28 mouse cellular contexts compared by ENCODE assay signal in the genomic region with DNA sequence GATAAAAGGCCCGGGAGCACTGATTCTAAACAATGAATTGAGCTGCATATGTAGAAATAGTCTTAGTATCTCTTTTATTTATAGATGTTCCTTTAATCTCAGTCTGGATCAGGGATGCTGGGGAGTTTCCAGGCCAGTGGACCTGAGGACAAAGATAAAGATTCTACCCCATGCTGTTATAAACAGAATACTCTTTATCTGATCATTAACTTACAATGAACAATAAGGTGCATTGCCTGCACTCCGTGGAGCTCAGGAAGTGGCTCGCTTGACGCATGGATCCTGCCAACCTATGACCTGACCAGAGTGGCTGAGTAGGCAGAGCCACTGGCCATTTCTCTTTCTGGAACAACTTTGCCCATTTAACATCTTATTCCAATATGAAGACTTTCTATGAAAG. TPM values are rescaled to one million over a fixed set of nuclear protein-coding genes. Genes with fewer than 3 reads are reported as not detected.
DNase-seq lines count a peak whose midpoint lies in the region; ATAC-seq and TF ChIP-seq lines count a peak whose summit lies in the region.
"Had no signal": no experiment of that assay in that cellular context is flagged by ENCODE, and none has a peak within 500 bp of the region (broad histone marks: within the 10 kb centered on the region; RNA-seq: fewer than 3 reads in every experiment).

No protein-coding gene starts in this region.

- no peak overlapping the region for H3K27ac ChIP-seq in intestine, postnatal 0 days (ENCODE audit: low read depth, low read length)
- no peak overlapping the region for H3K27ac ChIP-seq in intestine, embryonic 16.5 days (ENCODE audit: low read length)
- peak overlapping the region; percentile 74; the same call in 1 of the 2 replicates for H3K27ac ChIP-seq in small intestine, adult 2 months (ENCODE audit: insufficient read depth, low read depth, low read length)
- no peak overlapping the region for H3K27ac ChIP-seq in hindbrain, postnatal 0 days
- H3K27ac ChIP-seq: forebrain, embryonic 10.5 days; gastrocnemius, adult 2 months; heart, embryonic 15.5 days; hindbrain, embryonic 14.5 days had no signal

- no peaks in the 10 kb centered on the region; the same call in 1 of the 2 replicates for H3K36me3 ChIP-seq in intestine, postnatal 0 days (ENCODE audit: control insufficient read depth, insufficient read depth)
- H3K36me3 ChIP-seq in intestine, embryonic 16.5 days (ENCODE audit: control insufficient read depth, insufficient read depth, low read length) = no peaks in the 10 kb centered on the region
- peaks cover 6% of the 10 kb centered on the region for H3K36me3 ChIP-seq in small intestine, adult 2 months (ENCODE audit: control insufficient read depth, insufficient read depth, low read length)
- no peaks in the 10 kb centered on the region for H3K36me3 ChIP-seq in hindbrain, postnatal 0 days (ENCODE audit: insufficient read depth, low read length)
- H3K36me3 ChIP-seq: forebrain, embryonic 10.5 days; G1E; heart, embryonic 12.5 days; heart, embryonic 15.5 days had no signal

- TF ChIP-seq POLR2A in small intestine, adult 2 months (IDR thresholded peaks at IDR 0.05; ENCODE audit: low read depth, low read length) = no peak

- 35% methylated on average over 4 of the region's 4 CpGs for WGBS in intestine, postnatal 0 days
- 60% methylated on average over 4 of the region's 4 CpGs for WGBS in intestine, embryonic 16.5 days
- WGBS in small intestine, adult 2 months = 43% methylated on average over 4 of the region's 4 CpGs
- 63% methylated on average over 4 of the region's 4 CpGs for WGBS in hindbrain, postnatal 0 days

- no peak overlapping the region for H3K9ac ChIP-seq in intestine, postnatal 0 days (ENCODE audit: low read depth, low read length)
- no peak overlapping the region for H3K9ac ChIP-seq in intestine, embryonic 16.5 days (ENCODE audit: low read depth, low read length)
- no peak overlapping the region for H3K9ac ChIP-seq in hindbrain, postnatal 0 days (replicated peaks; ENCODE audit: low read length)
- H3K9ac ChIP-seq: forebrain, postnatal 0 days; heart, embryonic 12.5 days; heart, embryonic 15.5 days; hindbrain, embryonic 14.5 days had no signal

- H3K4me1 ChIP-seq in intestine, postnatal 0 days (replicated peaks; ENCODE audit: control insufficient read depth, insufficient read depth, low read length) = 0 out of 2 replicates have a peak, but pooled peaks cover 8% of the 10 kb centered on the region
- no peaks in the 10 kb centered on the region; the same call in 1 of the 2 replicates for H3K4me1 ChIP-seq in intestine, embryonic 16.5 days (ENCODE audit: control insufficient read depth, insufficient read depth, low read length)
- H3K4me1 ChIP-seq in small intestine, adult 2 months (ENCODE audit: control insufficient read depth, insufficient read depth, insufficient read length, low read length) = peaks cover 9% of the 10 kb centered on the region
- H3K4me1 ChIP-seq in hindbrain, postnatal 0 days (ENCODE audit: insufficient read depth, low read length) = no peaks in the 10 kb centered on the region
- H3K4me1 ChIP-seq: heart, embryonic 15.5 days had no signal

- H3K4me3 ChIP-seq in intestine, postnatal 0 days (ENCODE audit: low read depth, low read length) = no peak overlapping the region
- H3K4me3 ChIP-seq in intestine, embryonic 16.5 days (ENCODE audit: low read length) = no peak overlapping the region
- no peak overlapping the region for H3K4me3 ChIP-seq in small intestine, adult 2 months (ENCODE audit: low read depth, low read length)
- H3K4me3 ChIP-seq in hindbrain, postnatal 0 days (ENCODE audit: low read length) = no peak overlapping the region
- H3K4me3 ChIP-seq: forebrain, embryonic 10.5 days; gastrocnemius, adult 2 months; heart, embryonic 12.5 days; heart, embryonic 15.5 days had no signal

- no peak overlapping the region for H3K4me2 ChIP-seq in intestine, postnatal 0 days (replicated peaks; ENCODE audit: low read depth)
- no peak overlapping the region for H3K4me2 ChIP-seq in intestine, embryonic 16.5 days (ENCODE audit: low read depth, low read length)
- no peak overlapping the region for H3K4me2 ChIP-seq in hindbrain, postnatal 0 days (ENCODE audit: low read depth, low read length)
- H3K4me2 ChIP-seq: heart, embryonic 12.5 days; heart, embryonic 15.5 days; hindbrain, embryonic 14.5 days had no signal

- ATAC-seq in intestine, postnatal 0 days = peak; percentile 31; the same call in 1 of the 2 replicates
- ATAC-seq in intestine, embryonic 16.5 days = no peak
- ATAC-seq in hindbrain, postnatal 0 days = no peak
- ATAC-seq in megakaryocyte, adult 5-6 weeks (ENCODE audit: poor library complexity, severe bottlenecking) = no peak
- ATAC-seq: forebrain, embryonic 14.5 days; forebrain, postnatal 0 days; Patski had no signal

- no peaks in the 10 kb centered on the region for H3K27me3 ChIP-seq in intestine, postnatal 0 days (replicated peaks; ENCODE audit: control insufficient read depth, insufficient read depth, low read length)
- no peaks in the 10 kb centered on the region for H3K27me3 ChIP-seq in intestine, embryonic 16.5 days (replicated peaks; ENCODE audit: control insufficient read depth, insufficient read depth, low read length)
- no peaks in the 10 kb centered on the region for H3K27me3 ChIP-seq in small intestine, adult 2 months (ENCODE audit: control insufficient read depth, insufficient read depth, low read length)
- H3K27me3 ChIP-seq in hindbrain, postnatal 0 days (ENCODE audit: insufficient read depth, low read length) = no peaks in the 10 kb centered on the region
- H3K27me3 ChIP-seq: CH12.LX; heart, embryonic 12.5 days; heart, embryonic 15.5 days; Patski had no signal

- H3K9me3 ChIP-seq in intestine, postnatal 0 days (ENCODE audit: control insufficient read depth) = no peaks in the 10 kb centered on the region
- H3K9me3 ChIP-seq in intestine, embryonic 16.5 days (ENCODE audit: control insufficient read depth, low read length) = no peaks in the 10 kb centered on the region
- H3K9me3 ChIP-seq in hindbrain, postnatal 0 days (ENCODE audit: low read length) = no peaks in the 10 kb centered on the region
- H3K9me3 ChIP-seq: forebrain, embryonic 10.5 days; G1E; heart, embryonic 12.5 days; heart, embryonic 15.5 days had no signal

- peak; percentile 32 for DNase-seq in retina, postnatal 1 day
- DNase-seq in retina, embryonic 14.5 days (ENCODE audit: low spot score) = no peak
- DNase-seq in lung, postnatal 25 days (ENCODE audit: low spot score) = peak; percentile 49
- no peak for DNase-seq in hindbrain, postnatal 0 days (ENCODE audit: low spot score)
- DNase-seq: adrenal gland, postnatal 10 days; adrenal gland, postnatal 36 days; B cell, adult 2 months; cerebellum, adult 18-20 months; cerebellum, adult 9-10 months; cerebellum, postnatal 14 days; forebrain, postnatal 0 days; gastrocnemius, adult 2 months; gastrocnemius, postnatal 14 days; heart, adult 18-20 months; heart, postnatal 10 days; heart, postnatal 4 days had no signal

- no peak for TF ChIP-seq CTCF in intestine, postnatal 0 days (IDR thresholded peaks at IDR 0.05; ENCODE audit: low read depth)
- TF ChIP-seq CTCF in small intestine, adult 2 months (IDR thresholded peaks at IDR 0.05; ENCODE audit: extremely low read depth, insufficient read length, insufficient replicate concordance, low read depth, low read length) = no peak
- no peak for TF ChIP-seq CTCF in hindbrain, postnatal 0 days (IDR thresholded peaks at IDR 0.05; ENCODE audit: low read depth)

RNA-seq across cellular contexts. Expression of a gene that starts 5.2 kb away (rescaled TPM):
- 33.3 and 37.9 TPM in 2 replicates for polyA plus RNA-seq in intestine, postnatal 0 days (2015; fragmentation: Nextera tagmentation; extraction: Ambion mirVana)
- 31.7 and 32.3 TPM in 2 replicates for polyA plus RNA-seq in intestine, embryonic 16.5 days (2015; fragmentation: Nextera tagmentation; extraction: Ambion mirVana)
- polyA plus RNA-seq in small intestine, adult 2 months (2012; rRNA removed) = 1.9 and 6.3 TPM in 2 replicates
- 1.9 and 4.5 TPM in 2 replicates for total RNA-seq in hindbrain, postnatal 0 days (2014; rRNA removed)
- 2.3 and 2.5 TPM in 2 replicates for polyA plus RNA-seq in hindbrain, postnatal 0 days (2015; fragmentation: Nextera tagmentation; extraction: Ambion mirVana)
- total RNA-seq in megakaryocyte, adult 5-6 weeks (2015) = 15.8 and 24.3 TPM in 2 replicates
- 25.1 and 26.7 TPM in 2 replicates for total RNA-seq in megakaryocyte, adult 5-6 weeks (2017)
- polyA plus RNA-seq: G1E had no signal

Comparison
In these comparisons a context has a peak if more than half of its experiments do, and no peak if none do; other contexts are left out.
1. DNase-seq: peak in retina, postnatal 1 day (single experiment) and lung, postnatal 25 days (single experiment); none in retina, embryonic 14.5 days (single experiment) and hindbrain, postnatal 0 days (single experiment).